Mouse (Mus musculus) MEL (cell line): ENCODE measurements around the gene Galnt18.

ENCODE experiments used
- CTCF ChIP-seq, 3 experiments: IDR thresholded peaks in 2 of 3; conservative IDR thresholded peaks in 1 of 3; 2 replicates each; pipeline ENCODE4 v1.5.1; 2011 to 2012; ENCODE audit warnings: low read length in 3 of 3, low read depth in 2 of 3, mild to moderate bottlenecking in 2 of 3, improper control_type of control experiment in 1 of 3, inconsistent platforms in 1 of 3, mixed read lengths in 1 of 3, moderate library complexity in 1 of 3; ENCODE audit not compliant: control insufficient read depth in 1 of 3, insufficient read depth in 1 of 3, poor library complexity in 1 of 3, severe bottlenecking in 1 of 3
- ZC3H11A ChIP-seq: IDR thresholded peaks from 2 replicates; pipeline ENCODE4 v1.6.1; 2012; ENCODE audit warnings: low read depth, mild to moderate bottlenecking, inconsistent platforms, low read length, improper control_type of control experiment

DNA sequence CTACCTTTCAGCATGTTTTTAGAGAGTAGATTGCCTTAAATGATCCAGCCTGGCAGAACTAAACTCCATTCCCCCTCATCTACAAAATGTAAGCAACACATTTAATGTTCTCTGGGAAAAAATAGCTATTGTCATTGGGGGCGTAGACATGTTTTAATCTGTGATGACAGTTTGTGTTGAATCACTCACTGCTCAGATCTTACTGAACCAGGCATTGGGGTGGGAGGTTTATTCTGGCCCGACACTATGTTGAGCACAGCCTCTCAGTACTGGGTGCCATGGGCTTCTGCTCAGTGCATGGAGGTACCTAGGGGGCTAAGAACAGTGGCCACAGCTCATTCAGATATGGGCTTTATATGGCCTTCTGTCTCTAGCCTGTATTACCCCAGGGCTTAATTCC, 207.4 kb downstream of the Galnt18 start:
- TF ChIP-seq CTCF (IDR thresholded peaks at IDR 0.05 in 2 of 3, conservative IDR thresholded peaks at IDR 0.05 in 1 of 3; ENCODE audit: control insufficient read depth in 1 of 3, insufficient read depth in 1 of 3, low read depth in 2 of 3, low read length in 3 of 3, poor library complexity in 1 of 3, severe bottlenecking in 1 of 3): no peak
- no peak for TF ChIP-seq ZC3H11A
